Mouse (Mus musculus): ENCODE results near the gene Gm26657. TPM values are rescaled to one million over a fixed set of nuclear protein-coding genes. Genes with fewer than 3 reads are reported as not detected.

The Gm26657 gene
- total RNA-seq (2014; fragmentation: Nextera tagmentation) (not detected in 2 replicates), total RNA-seq (2017) (not detected in 2 replicates)

DNA sequence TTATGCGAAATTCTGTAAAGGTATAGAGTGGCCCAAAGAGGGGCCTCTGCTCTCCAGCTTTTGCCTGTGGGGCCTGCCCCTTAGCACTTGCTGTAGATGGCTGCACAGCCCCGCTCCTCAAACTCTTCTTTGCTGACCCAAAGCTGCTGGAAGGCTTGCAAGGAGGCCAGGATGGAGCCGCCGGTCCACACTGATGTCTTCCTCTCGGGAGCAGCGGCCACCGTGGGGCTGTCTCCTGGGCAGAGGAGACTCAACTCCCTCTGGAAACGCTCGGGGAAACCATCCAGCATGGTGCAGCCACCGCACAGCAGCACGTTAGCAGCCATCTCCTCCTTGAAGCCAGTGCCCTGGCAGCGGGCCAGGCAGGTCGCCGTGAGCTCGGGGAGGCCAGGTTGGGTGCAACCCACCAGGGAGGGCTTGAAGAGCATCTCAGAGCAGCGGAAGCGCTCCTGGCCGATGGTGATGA, at the start of gene Gm26657:
Gene Gm26657 (plus strand): TSS at position 51 of the 466 bp plus-strand sequence.
- no peak for ATAC-seq (replicated peaks; ENCODE audit: poor library complexity, severe bottlenecking)

DNA sequence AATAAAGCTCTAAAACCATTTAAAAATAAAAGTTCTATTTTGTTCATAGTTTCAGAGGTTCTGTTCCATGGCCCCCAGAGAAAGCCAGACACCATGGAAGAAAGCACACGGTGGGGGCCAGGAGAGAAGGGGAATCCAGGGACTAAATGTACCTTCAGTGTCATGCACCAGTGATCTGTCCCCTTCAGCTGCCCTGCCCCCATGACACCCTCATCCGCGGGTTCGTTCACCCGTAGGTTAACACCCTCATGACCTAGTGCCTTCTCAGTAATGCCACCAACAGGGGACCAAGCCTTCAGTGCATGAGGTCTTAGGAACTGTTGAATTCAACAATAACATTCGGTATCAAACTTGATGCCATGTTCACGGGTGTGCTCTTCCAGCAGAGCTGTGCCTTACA, 43.5 kb upstream of the Gm26657 start:
- no peak for ATAC-seq (replicated peaks; ENCODE audit: poor library complexity, severe bottlenecking)

DNA sequence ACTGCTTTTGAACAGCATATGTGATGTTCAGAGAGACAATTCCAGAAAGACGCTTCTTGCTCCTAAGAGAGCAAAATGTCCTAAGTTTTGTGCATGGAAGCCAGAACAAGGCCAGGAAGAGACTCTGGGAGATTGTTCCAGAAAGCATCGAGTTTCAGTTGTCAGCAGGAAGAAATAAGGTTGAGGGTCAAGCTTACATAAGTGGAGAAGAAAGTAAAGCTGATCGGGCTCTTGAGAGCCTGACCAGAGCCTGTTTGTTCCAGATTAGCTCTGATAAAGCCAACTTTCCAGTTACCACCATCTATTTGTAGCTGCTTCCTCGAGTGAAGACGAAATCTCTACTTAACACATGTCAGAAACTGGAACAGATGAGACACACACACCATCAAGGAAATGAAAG, 41.2 kb upstream of the Gm26657 start:
- ATAC-seq (replicated peaks; ENCODE audit: poor library complexity, severe bottlenecking), result no peak

DNA sequence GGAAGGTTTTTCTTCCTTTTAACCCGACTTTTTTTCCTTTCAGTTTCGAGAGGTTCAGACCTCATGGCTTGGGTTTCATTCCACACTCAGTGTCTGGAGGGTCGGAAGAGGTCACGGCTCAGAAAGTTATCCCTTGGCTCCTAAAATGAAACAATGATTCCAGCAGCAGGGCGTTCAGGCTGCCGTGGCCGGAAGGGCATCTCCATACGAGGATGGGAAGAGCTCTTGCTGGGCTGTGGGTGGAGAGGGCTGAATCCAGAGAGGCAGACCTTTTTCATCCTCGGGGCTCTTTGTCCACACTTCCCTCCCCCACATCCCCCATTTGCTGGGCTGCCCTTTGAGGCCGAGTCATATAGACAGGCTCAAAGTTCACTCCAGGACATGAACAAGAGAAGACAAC, 37.6 kb upstream of the Gm26657 start:
- no peak for ATAC-seq (replicated peaks; ENCODE audit: poor library complexity, severe bottlenecking)

DNA sequence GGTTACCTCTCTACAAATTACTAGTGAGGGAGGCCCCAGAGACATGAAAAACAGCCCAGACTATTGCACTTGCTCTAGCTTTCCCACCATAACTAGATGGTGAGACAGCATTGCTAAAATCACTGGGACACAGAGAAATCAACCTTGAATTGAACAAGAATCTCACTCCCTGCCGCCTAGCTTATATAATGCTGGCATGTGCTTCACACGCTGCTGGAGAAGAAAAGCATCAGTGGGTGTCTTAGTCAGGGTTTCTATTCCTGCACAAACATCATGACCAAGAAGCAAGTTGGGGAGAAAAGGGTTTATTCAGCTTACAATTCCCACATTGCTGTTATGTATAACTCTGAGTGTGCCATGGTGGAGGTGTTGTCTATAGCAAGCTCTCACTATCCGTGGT, 26.7 kb upstream of the Gm26657 start:
- no peak for ATAC-seq (replicated peaks; ENCODE audit: poor library complexity, severe bottlenecking)

DNA sequence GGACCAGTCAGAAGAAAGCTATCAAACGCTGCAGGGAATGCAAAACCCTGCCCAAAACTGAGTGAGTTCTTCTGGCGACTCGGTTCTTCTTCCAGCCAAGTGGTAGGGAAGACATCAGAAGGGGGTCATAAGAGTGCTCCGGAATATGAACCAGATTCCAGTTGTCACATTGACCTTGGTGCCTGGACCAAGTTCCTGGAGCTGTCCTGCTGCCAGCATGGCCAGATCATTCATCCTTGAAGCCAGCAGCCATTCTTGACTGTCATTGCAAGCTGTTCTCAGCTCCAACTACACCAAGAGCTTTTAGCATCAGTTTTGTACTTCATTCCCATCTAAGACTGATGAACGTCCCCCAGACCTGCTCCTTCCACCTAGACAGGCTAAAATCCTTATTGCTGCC, 23.1 kb upstream of the Gm26657 start:
- ATAC-seq (replicated peaks; ENCODE audit: poor library complexity, severe bottlenecking), result no peak

DNA sequence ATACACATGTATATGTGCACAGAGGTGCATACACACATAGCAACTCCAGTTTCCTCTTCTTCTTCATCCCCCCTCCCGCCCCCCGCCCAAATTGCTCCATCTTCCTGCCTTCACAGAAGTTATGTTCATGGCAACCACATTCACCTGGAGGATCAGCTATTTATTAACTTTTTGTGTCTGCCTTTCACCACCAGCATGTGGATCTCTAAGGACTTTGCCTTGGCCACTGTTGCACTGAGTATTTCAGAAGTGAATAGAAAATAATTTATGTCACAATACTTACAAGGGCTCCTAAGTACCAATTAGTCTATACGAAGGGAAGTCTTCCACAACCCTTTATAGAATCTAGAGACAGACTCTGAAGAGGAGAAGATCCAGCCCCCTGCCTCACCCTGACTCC, 21.9 kb upstream of the Gm26657 start:
- no peak for ATAC-seq (replicated peaks; ENCODE audit: poor library complexity, severe bottlenecking)

DNA sequence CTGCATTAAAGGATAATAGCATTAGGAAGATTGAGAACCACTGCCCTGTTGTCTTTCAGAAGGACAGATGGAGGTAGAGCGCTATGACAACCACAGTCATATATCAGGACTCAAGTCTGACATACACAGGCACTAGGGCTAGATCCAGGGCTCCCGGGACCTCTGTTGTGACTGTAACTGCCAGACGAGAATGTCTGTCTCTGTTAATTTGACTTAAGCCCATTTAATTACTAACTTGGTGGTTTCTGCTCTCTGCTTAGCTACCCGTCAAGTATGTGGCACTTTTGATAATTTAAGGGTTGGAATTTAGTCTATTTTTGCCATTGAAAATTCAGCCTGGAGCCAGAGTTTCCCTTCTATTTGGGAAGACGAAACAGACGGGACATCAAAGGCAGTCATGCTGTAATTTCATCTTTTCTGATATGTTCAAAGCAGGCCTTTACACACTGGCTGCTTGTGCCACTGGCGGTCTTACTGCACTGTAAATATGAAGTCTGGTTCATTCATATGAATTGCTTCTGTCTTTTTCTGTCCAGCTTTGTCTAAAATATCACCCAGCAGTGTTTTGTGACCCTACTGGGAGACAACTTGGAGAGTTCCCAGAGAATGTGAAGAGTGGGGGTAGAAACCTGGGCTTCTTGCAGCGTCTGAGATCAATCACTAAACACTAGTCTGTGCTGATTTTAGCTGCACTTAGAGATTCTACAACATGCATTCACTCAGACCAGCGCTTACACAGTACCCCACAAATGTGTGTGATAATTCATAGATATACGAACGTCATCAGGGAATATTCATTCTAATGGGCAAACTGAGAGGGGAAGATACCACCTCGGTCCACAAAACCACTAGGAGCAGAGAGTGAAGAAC, 21.1 kb upstream of the Gm26657 start:
- no peak for ATAC-seq (replicated peaks; ENCODE audit: poor library complexity, severe bottlenecking)

DNA sequence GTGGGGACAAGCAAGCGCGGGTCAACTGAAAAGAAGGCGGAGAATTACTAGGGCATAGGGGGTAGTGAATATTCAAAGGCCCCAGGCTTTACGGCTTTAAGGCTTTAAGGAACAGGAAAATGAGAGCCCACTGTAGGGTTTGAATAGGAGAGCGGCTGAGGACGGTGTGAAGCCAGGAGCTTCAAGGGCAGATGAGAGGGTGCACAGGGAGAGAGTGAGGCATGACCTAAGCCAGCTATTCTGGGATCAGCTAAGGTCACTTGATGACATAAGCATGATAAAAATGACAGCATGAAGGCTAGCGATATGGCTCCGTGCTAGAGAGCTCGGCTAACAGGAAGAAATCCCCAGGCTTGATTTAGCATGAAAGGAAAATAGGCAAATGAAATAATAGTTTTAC, 20.4 kb upstream of the Gm26657 start:
- no peak for ATAC-seq (replicated peaks; ENCODE audit: poor library complexity, severe bottlenecking)

DNA sequence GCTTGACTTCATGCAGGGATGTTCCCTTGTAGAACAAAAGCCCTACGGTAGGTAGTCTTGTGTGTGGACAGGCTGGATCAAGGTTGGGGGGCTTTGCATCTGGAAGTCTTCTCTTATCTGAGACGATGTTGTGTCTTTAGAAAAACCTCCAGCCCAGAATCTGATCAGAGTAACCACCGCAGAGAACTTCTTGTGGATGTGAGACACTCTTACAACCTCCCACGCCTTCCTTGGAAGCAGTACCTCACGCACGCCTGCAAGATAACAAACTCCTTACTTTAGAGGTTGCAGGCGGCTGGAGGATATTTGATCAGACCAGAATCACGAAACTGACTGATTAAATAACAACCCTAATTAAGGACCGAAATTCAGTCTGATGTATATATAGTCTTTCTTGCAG, 19.5 kb upstream of the Gm26657 start:
- no peak for ATAC-seq (replicated peaks; ENCODE audit: poor library complexity, severe bottlenecking)

DNA sequence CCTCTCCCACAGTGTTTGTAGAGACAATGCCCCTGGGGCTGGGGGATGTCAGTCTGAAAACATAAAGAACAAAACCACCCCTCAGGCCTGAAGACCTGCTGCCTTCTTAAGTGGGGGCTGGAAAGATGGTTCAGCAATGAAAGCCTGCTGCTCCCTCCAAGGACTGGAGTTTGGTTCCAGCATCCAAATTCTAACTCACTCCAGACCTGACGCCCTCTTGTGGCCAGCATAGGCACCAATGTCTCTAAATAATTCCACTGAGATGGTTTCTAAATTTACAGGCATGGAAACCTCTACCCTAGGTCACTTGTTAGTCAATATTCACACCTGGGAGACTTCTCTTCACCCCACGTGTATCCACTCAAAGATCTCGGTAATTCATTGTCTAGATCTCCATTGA, 18.4 kb upstream of the Gm26657 start:
- peak; percentile 46; the same call in 1 of the 2 replicates for ATAC-seq (replicated peaks; ENCODE audit: poor library complexity, severe bottlenecking)

DNA sequence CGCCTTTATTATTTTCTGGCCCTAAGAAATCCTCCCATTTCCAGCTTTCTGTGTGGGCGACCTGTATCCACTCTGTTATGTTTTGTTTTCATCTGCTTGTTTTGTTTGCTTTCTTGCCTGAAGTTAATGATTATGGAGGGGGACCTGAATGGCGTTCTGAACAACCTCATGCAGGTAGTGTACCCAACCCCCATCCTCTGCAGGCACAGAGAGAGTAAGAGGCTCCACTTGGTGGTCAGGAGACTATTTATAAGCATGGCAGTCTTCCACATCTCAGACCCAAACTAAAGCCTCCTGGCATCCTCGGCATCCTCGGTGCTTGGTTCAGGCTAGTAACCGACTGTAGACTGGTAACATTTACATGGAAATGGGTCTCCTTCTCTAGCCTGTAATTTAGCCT, 17.5 kb upstream of the Gm26657 start:
- ATAC-seq (replicated peaks; ENCODE audit: poor library complexity, severe bottlenecking), result no peak

DNA sequence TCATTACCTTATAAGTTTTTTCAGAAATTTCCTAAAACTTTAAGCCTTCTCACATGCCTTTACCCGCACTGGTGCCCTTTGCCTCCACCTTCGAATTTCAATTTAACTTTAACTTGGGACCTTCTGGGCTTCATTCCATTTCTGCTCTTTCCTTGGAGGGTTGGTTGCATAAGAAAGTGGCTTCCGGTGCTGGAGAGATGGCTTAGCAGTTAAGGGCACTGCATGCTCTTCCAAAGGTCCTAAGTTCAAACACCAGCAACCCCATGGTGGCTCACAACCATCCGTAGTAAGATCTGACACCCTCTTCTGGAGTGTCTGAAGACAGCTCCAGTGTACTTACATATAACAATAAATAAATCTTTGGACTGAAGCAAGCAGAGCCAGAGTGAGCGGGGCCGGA, 16.6 kb upstream of the Gm26657 start:
- no peak for ATAC-seq (replicated peaks; ENCODE audit: poor library complexity, severe bottlenecking)

DNA sequence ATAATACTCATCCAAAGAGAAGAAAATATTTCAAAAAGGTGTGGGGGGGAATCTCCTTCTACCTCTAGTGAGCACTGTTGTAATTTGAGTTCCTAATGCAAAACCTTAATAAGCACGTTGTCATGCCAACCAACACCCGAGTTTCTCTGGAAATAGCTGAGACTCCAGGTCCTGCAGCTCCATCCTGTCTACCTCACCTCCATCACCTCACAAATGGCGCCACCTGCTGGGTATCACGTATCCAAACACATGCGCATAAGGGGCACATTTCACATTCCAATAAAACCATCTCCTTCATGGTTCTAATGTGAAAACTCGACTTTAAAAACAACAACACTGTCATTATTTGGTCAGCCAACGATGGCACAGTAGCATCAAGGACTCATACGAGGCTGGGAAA, 14.0 kb upstream of the Gm26657 start:
- ATAC-seq (replicated peaks; ENCODE audit: poor library complexity, severe bottlenecking), result no peak

DNA sequence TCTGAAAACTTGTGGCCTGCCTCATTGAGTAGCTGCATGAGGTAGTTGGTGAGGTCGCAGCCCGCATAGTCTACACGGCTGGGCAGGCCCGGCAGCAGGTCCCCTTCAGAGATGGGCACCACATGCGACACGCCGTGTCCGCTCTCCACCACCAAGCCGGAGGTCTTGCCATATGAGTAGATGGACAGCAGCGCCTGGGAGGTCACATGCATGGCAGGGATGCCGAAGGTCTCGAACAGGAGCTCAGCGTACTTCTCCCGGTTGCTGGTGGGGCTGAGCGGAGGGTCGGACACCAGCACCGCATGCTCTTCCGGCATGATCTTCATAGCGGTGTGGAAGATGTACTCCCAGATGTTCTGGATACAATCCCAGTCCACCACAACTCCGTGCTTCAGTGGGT, 741 bp downstream of the Gm26657 start:
- ATAC-seq (replicated peaks; ENCODE audit: poor library complexity, severe bottlenecking), result no peak

DNA sequence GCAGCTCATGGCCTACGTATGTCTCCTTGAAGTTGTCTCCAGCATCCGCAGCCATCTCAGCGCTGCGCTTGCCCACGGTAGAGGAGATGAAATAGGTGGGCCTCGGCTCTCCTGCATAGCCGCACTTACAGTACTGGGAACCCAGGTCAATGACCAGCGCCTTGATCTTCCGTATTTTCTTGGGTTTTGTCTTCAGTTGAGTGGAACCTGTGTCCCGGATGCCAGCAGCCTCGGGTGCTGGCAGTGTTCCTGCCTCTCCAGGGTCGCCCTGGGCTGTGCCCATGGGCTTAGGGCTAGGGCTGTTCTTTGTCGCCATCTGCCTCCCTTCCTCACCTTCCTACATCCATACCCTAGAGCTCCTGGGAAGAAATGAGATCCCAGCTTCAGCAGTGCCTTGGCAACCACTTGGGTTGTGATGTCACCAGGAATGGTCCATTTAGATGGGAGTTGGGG, 1.2 kb downstream of the Gm26657 start, which contains the start of gene Actl7b:
Gene Actl7b (minus strand): TSS at position 403 of the 453 bp plus-strand sequence.
- ATAC-seq (replicated peaks; ENCODE audit: poor library complexity, severe bottlenecking), result no peak

DNA sequence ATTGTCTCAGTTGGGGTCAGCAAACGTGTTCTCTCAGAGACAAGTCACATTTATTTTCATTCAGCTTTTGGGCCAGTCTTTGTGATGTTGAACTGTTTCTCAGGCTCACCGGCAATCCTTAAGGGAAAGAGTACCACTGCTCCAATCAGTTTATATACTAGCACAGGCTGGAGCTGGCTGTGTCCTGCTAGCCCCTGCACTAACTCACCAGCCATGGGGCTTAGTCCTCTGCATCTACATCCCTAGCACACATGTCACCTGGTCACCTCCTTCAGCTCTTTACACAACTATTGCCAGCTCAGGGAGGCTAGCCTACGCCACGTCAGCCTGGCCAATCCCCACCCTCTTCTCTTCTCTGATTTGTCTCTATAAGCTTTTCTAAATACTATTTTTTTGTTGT, 2.8 kb downstream of the Gm26657 start:
- ATAC-seq (replicated peaks; ENCODE audit: poor library complexity, severe bottlenecking), result no peak

DNA sequence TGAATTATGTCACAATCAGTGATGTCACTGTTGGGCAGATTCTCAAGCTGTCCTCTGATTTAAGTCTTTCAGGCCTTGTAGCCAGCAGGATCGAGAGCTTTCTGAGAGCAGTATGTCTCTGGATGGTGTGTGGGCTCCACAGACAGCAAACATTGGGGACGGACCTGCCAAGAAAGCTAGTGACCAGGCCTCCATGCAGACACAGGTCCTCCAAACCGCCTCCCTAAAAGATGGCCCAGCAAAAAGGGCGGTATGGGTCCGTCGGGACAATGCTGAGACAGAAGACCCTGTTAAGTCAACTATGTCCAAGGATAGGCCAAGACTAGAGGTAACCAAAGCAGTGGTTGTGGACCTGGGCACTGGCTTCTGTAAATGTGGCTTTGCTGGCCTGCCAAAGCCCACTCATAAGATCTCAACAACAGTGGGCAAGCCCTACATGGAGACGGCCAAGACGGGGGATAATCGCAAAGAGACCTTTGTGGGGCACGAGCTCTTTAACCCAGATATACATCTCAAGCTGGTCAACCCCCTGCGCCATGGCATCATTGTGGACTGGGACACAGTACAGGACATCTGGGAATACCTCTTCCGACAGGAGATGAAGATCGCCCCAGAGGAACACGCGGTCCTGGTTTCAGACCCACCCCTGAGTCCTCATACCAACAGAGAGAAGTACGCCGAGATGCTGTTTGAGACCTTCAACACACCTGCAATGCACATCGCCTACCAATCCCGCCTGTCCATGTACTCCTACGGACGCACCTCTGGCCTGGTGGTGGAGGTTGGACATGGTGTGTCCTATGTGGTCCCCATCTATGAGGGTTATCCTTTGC, 3.7 kb downstream of the Gm26657 start, which contains the start of gene Actl7a:
Gene Actl7a (plus strand): TSS at position 51 of the 833 bp plus-strand sequence.
- ATAC-seq (replicated peaks; ENCODE audit: poor library complexity, severe bottlenecking), result no peak

DNA sequence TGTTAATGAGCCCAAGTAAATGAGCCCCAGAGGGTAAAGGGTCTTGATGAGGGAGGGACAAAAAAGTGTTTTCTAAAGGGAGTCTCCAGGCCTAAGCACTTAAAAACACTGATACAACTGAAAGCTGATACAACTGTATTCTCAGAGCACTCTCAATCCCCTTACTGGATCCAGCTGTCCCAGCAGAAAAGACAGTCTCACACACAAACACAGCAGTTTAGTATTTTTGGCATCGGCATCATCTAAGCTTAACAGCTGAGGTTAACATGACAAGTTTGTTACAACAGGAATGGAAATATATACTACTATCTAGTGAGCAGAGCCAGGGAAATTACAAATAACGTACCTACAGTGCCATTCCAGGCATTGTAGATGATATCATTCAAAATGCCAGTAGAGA, 6.5 kb downstream of the Gm26657 start:
- no peak for ATAC-seq (replicated peaks; ENCODE audit: poor library complexity, severe bottlenecking)

DNA sequence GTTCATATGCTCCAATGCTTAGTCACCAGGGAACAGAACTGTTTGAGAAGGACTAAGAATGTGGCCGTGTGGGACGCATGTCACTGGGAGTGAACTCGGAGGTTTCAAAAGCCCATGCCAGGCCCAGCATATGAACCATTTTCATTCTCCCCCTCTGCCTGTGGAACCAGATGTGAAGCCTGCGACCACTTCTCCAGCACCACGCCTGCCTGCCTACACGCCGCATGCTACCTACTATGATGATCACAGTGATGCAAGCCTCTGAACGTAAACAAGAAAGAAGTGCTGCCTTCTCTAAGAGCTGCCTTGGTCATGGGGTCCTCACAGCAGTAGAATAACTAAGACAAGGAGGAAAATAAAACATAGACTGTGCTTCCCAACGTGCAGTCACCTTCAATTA, 7.6 kb downstream of the Gm26657 start:
- ATAC-seq (replicated peaks; ENCODE audit: poor library complexity, severe bottlenecking), result no peak

DNA sequence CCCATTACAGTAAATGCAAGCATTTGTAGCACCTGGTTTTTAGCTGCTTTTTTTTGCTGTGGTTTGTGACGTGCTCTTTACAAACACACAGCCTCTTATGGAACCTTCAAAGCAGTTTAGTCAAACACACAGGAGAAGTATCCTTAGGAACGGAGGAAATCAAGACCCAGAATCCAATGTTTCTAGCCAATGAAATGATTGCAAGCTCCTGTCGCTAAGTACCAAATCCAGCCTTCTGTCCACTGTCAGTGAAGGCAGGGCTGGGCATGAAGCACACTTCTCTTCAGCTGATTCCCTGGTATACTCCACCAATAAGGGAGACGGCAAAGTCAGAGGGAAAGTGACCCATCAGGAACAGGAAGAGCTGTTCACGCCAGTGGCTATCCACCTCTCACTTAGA, 16.2 kb downstream of the Gm26657 start:
- no peak for ATAC-seq (replicated peaks; ENCODE audit: poor library complexity, severe bottlenecking)
